Mouse (Mus musculus): ENCODE data around the gene Il17rb. TPM values are rescaled to one million over a fixed set of nuclear protein-coding genes. Genes with fewer than 3 reads are reported as not detected.

Gene Il17rb
- polyA plus RNA-seq, 1 experiment from 2014 or later, result 4.5 TPM

GRCm38 (mm10) chr14:29957393-29957792 lies 51.3 kb downstream of the Il17rb start:
- Histone ChIP-seq H3K27me3 (ENCODE audit: control insufficient read depth, insufficient read depth, low read length) (no peaks in the 10 kb centered on the region), H3K36me3 (ENCODE audit: control insufficient read depth, insufficient read depth) (no peaks in the 10 kb centered on the region), H3K9ac (ENCODE audit: low read length) (no peak overlapping the region), H3K9me3 (replicated peaks; ENCODE audit: control insufficient read depth, low read length) (no peaks in the 10 kb centered on the region), H3K4me1 (ENCODE audit: control insufficient read depth, insufficient read depth, low read length) (no peaks in the 10 kb centered on the region), H3K4me3 (ENCODE audit: low read length) (no peak overlapping the region), H3K4me2 (ENCODE audit: low read depth, low read length) (no peak overlapping the region), H3K27ac (ENCODE audit: low read length) (no peak overlapping the region)
- ATAC-seq (replicated peaks; ENCODE audit: extremely low read depth, insufficient read depth, low FRiP score), result no peak

GRCm38 (mm10) chr14:29950805-29951204 lies 57.9 kb downstream of the Il17rb start:
- no peaks in the 10 kb centered on the region for H3K4me1 ChIP-seq (ENCODE audit: control insufficient read depth, insufficient read depth, low read length)
- no peak for ATAC-seq (replicated peaks; ENCODE audit: extremely low read depth, insufficient read depth, low FRiP score)
- no peak overlapping the region for H3K9ac ChIP-seq (ENCODE audit: low read length)
- no peaks in the 10 kb centered on the region for H3K36me3 ChIP-seq (ENCODE audit: control insufficient read depth, insufficient read depth)
- H3K4me3 ChIP-seq (ENCODE audit: low read length), result no peak overlapping the region
- no peaks in the 10 kb centered on the region; the same call in 1 of the 2 replicates for H3K27me3 ChIP-seq (ENCODE audit: control insufficient read depth, insufficient read depth, low read length)
- H3K4me2 ChIP-seq (ENCODE audit: low read depth, low read length), result no peak overlapping the region
- no peak overlapping the region for H3K27ac ChIP-seq (ENCODE audit: low read length)
- H3K9me3 ChIP-seq (replicated peaks; ENCODE audit: control insufficient read depth, low read length), result 0 out of 2 replicates have a peak, but pooled peaks cover 3% of the 10 kb centered on the region
- 74% methylated on average over 4 of the region's 4 CpGs for WGBS

GRCm38 (mm10) chr14:29946761-29947309 lies 61.9 kb downstream of the Il17rb start:
- Histone ChIP-seq H3K27me3 (ENCODE audit: control insufficient read depth, insufficient read depth, low read length) (no peaks in the 10 kb centered on the region; the same call in 1 of the 2 replicates), H3K4me2 (ENCODE audit: low read depth, low read length) (no peak overlapping the region), H3K27ac (ENCODE audit: low read length) (no peak overlapping the region), H3K9ac (ENCODE audit: low read length) (no peak overlapping the region), H3K4me1 (ENCODE audit: control insufficient read depth, insufficient read depth, low read length) (no peaks in the 10 kb centered on the region), H3K36me3 (ENCODE audit: control insufficient read depth, insufficient read depth) (no peaks in the 10 kb centered on the region), H3K4me3 (ENCODE audit: low read length) (no peak overlapping the region), H3K9me3 (replicated peaks; ENCODE audit: control insufficient read depth, low read length) (0 out of 2 replicates have a peak, but pooled peaks cover 3% of the 10 kb centered on the region)
- no peak for ATAC-seq (replicated peaks; ENCODE audit: extremely low read depth, insufficient read depth, low FRiP score)
- 52% methylated on average over 5 of the region's 5 CpGs for WGBS

Small RNAs within 50 kb of the gene (microRNA-seq; reads per million reads assigned to microRNA genes)
- 0.79 reads per million for gene Mir6947

Other genes with a start within 250 kb of the Il17rb start
- gene Selenok, start 40.6 kb downstream of the Il17rb start, polyA plus RNA-seq (2015; fragmentation: Nextera tagmentation; extraction: Ambion mirVana), result 204 and 234 TPM in 2 replicates
- 54.2 and 57.3 TPM in 2 replicates for gene Actr8, start 30.6 kb downstream of the Il17rb start, polyA plus RNA-seq (2015; fragmentation: Nextera tagmentation; extraction: Ambion mirVana)
- gene Chdh, start 127 bp upstream of the Il17rb start, polyA plus RNA-seq (2015; fragmentation: Nextera tagmentation; extraction: Ambion mirVana), result 0.75 and 1.5 TPM in 2 replicates